Mouse (Mus musculus): ENCODE results near the gene Tecpr2. TPM values are rescaled to one million over a fixed set of nuclear protein-coding genes. Genes with fewer than 3 reads are reported as not detected.
"Not testable (repeated sequence)": the region's sequence is repeated elsewhere in the genome, so short reads cannot be mapped to it uniquely, and the experiment has no call there.

Tecpr2 gene
- polyA plus RNA-seq, 1 experiment from 2014 or later, result 2.3 TPM

DNA sequence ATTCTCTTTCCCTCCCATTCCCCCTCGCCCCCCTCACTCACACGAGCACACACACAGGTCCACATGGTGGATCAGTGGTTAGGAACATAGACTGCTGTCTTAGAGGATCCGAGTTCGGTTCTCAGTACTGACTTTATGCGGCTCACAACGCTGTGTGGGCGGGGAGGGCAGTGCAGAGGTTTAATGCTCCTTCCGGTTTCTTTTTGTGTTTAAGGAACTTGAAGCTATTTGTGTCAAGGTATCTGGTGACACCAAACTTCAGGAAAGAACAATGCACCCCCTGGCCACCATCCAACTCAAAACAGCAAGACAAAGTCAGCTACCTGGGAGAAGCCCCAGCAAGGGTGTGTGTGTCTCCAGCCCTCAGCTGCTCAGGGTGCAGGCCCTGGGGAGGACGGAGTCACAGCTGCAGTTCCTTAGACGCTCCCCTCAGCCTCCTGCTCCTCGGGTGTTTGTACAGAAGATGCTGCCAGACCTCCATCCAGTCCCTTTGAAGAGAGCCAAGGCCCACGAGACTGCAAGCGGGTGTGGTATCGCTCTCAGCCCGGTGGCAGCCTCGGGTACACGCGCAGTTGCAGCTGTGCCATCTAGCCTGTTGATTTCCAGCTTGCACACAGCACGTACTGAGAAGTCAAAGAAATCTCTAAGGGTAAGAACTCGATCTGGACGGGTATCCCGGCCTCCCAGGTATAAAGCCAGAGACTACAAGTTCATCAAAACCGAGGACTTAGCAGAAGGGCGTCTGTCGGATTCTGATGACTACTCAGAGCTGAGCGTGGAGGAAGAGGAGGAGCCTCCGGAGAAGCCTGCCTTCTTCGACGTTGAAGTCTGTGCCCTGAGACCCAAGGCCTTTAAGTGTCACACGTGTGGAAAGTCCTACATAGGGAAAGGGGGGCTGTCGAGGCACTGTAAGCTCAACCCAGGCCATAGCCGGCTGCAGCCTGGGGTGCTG lies 34.0 kb upstream of the Tecpr2 start:
- H3K9ac ChIP-seq (ENCODE audit: low read length), result no peak overlapping the region
- H3K4me1 ChIP-seq (ENCODE audit: control insufficient read depth in 2 of 2, insufficient read depth in 2 of 2, low read length in 2 of 2), result peaks cover 11 to 13% of the 10 kb centered on the region in 2 experiments
- no peak overlapping the region for H3K27ac ChIP-seq (replicated peaks in 1 of 2; ENCODE audit: control insufficient read depth in 1 of 2, insufficient read depth in 1 of 2, low read depth in 2 of 2, low read length in 2 of 2)
- no peaks in the 10 kb centered on the region for H3K9me3 ChIP-seq (ENCODE audit: control insufficient read depth, low read length)
- H3K27me3 ChIP-seq (ENCODE audit: control insufficient read depth, insufficient read depth, low read length), result no peaks in the 10 kb centered on the region
- WGBS, result 84% methylated on average over 32 of the region's 32 CpGs
- no peak for ATAC-seq (ENCODE audit: insufficient number of reproducible peaks, insufficient read depth, low FRiP score, low read depth)
- peaks cover 34% of the 10 kb centered on the region for H3K36me3 ChIP-seq (ENCODE audit: control insufficient read depth, insufficient read depth, low read length)
- H3K4me2 ChIP-seq (ENCODE audit: low read length), result no peak overlapping the region
- no peak overlapping the region for H3K4me3 ChIP-seq (ENCODE audit: control insufficient read depth in 1 of 2, insufficient read depth in 1 of 2, low read depth in 1 of 2, low read length in 2 of 2)

DNA sequence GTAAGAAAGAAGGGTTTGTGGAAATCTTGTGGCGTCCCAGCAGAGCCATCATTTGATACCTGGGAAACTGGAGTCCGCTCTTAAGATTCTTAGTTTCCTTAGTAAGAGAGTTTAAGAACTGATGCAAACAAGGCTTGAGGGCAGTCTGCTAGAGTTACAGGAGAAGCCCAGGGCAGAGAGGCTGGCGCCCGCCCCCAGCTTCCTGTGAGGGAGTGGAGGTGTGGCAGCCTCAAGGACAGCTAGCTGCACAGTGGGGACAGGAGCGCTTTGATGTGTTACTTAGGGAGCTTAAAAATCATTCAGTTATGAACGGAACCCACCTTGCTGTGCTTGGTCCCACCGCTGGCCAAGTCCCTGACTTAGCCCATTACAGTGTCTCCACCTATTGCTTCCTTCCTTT lies 31.9 kb upstream of the Tecpr2 start:
- no peak overlapping the region for H3K4me2 ChIP-seq (ENCODE audit: low read length)
- H3K27ac ChIP-seq (replicated peaks in 1 of 2; ENCODE audit: control insufficient read depth in 1 of 2, insufficient read depth in 1 of 2, low read depth in 2 of 2, low read length in 2 of 2), result no peak overlapping the region
- WGBS, result 74% methylated on average over 7 of the region's 7 CpGs
- H3K9me3 ChIP-seq (ENCODE audit: control insufficient read depth, low read length), result no peaks in the 10 kb centered on the region
- H3K9ac ChIP-seq (ENCODE audit: low read length), result no peak overlapping the region
- no peaks in the 10 kb centered on the region for H3K27me3 ChIP-seq (ENCODE audit: control insufficient read depth, insufficient read depth, low read length)
- peaks cover 50% of the 10 kb centered on the region for H3K36me3 ChIP-seq (ENCODE audit: control insufficient read depth, insufficient read depth, low read length)
- no peak overlapping the region for H3K4me3 ChIP-seq (ENCODE audit: control insufficient read depth in 1 of 2, insufficient read depth in 1 of 2, low read depth in 1 of 2, low read length in 2 of 2)
- no peak for ATAC-seq (ENCODE audit: insufficient number of reproducible peaks, insufficient read depth, low FRiP score, low read depth)
- H3K4me1 ChIP-seq (ENCODE audit: control insufficient read depth in 2 of 2, insufficient read depth in 2 of 2, low read length in 2 of 2), result no peaks in the 10 kb centered on the region

DNA sequence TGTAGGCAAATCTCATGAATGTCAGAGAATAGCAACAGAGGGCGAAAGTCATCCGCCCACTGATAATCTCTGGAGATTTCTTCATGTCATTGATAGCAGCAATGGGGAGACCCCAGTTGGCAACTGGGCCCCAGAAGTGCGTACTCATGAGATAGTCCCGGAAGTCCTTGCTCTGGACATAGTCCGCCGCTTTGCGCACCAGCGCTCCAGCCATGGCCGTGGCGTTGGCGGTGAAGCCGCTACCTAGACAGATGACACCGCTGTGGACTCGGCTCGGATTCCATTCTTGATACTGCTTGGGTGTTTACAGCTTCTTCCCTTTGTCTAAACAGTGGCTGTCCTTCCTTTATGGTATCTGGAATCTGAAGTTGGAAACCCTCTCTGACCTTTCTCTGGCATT lies 30.4 kb upstream of the Tecpr2 start:
- not testable (repeated sequence) for H3K4me1 ChIP-seq (ENCODE audit: control insufficient read depth in 2 of 2, insufficient read depth in 2 of 2, low read length in 2 of 2); H3K27me3 ChIP-seq (ENCODE audit: control insufficient read depth, insufficient read depth, low read length); ATAC-seq (ENCODE audit: insufficient number of reproducible peaks, insufficient read depth, low FRiP score, low read depth); H3K4me3 ChIP-seq (ENCODE audit: control insufficient read depth in 1 of 2, insufficient read depth in 1 of 2, low read depth in 1 of 2, low read length in 2 of 2); H3K27ac ChIP-seq (replicated peaks in 1 of 2; ENCODE audit: control insufficient read depth in 1 of 2, insufficient read depth in 1 of 2, low read depth in 2 of 2, low read length in 2 of 2); H3K4me2 ChIP-seq (ENCODE audit: low read length); H3K9ac ChIP-seq (ENCODE audit: low read length); H3K9me3 ChIP-seq (ENCODE audit: control insufficient read depth, low read length)
- peaks cover 55% of the 10 kb centered on the region for H3K36me3 ChIP-seq (ENCODE audit: control insufficient read depth, insufficient read depth, low read length)
- WGBS, result 92% methylated on average over 15 of the region's 15 CpGs

DNA sequence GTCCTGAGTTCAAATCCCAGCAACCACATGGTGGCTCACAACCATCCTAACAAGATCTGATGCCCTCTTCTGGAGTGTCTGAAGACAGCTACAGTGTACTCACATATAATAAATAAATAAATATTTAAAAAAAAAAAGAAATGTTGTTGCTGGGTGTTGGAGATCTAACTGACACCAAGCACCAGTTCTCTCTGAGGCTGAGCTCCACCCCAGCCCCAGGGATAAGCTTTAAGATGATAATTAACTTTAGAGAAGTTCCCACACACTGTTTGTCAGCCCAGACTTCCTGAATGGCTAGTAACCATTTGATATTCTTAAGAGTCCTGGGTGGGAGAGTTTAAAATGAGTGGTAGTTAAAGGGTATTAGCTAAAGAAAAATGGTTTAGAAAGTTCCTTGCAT lies 28.8 kb upstream of the Tecpr2 start:
- H3K36me3 ChIP-seq (ENCODE audit: control insufficient read depth, insufficient read depth, low read length), result peaks cover 66% of the 10 kb centered on the region

DNA sequence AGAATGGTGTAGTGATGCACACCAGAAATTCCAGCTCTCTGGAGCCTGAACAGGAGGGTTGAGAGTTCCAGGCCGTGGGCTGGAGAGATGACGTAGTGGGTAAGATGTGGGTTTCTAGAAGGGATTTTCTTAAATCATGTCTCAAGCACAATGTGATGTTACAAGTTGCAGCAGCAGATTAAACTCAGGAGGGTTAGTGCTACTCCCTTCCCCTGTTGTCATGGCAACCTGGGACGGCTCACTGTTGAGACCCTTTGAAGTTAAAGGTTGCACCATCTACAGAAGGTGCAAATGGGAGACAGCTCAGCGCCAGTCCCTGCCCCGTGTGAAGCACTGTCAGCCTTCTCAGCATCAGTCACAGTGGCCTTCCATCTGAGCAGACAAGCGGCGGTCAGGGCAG lies 27.8 kb upstream of the Tecpr2 start:
- Histone ChIP-seq H3K4me2 (ENCODE audit: low read length) (no peak overlapping the region), H3K36me3 (ENCODE audit: control insufficient read depth, insufficient read depth, low read length) (peaks cover 65% of the 10 kb centered on the region), H3K9ac (ENCODE audit: low read length) (no peak overlapping the region), H3K4me1 (ENCODE audit: control insufficient read depth in 2 of 2, insufficient read depth in 2 of 2, low read length in 2 of 2) (no peaks in the 10 kb centered on the region), H3K4me3 (ENCODE audit: control insufficient read depth in 1 of 2, insufficient read depth in 1 of 2, low read depth in 1 of 2, low read length in 2 of 2) (no peak overlapping the region), H3K9me3 (ENCODE audit: control insufficient read depth, low read length) (no peaks in the 10 kb centered on the region), H3K27ac (replicated peaks in 1 of 2; ENCODE audit: control insufficient read depth in 1 of 2, insufficient read depth in 1 of 2, low read depth in 2 of 2, low read length in 2 of 2) (no peak overlapping the region), H3K27me3 (ENCODE audit: control insufficient read depth, insufficient read depth, low read length) (no peaks in the 10 kb centered on the region)
- 56% methylated on average over 7 of the region's 7 CpGs for whole genome bisulfite sequencing
- ATAC-seq (ENCODE audit: insufficient number of reproducible peaks, insufficient read depth, low FRiP score, low read depth), result no peak

More for the DNA sequence above, 28.8 kb upstream of the Tecpr2 start:
- Histone ChIP-seq H3K4me3 (ENCODE audit: control insufficient read depth in 1 of 2, insufficient read depth in 1 of 2, low read depth in 1 of 2, low read length in 2 of 2) (no peak overlapping the region), H3K4me2 (ENCODE audit: low read length) (no peak overlapping the region), H3K27me3 (ENCODE audit: control insufficient read depth, insufficient read depth, low read length) (no peaks in the 10 kb centered on the region), H3K27ac (replicated peaks in 1 of 2; ENCODE audit: control insufficient read depth in 1 of 2, insufficient read depth in 1 of 2, low read depth in 2 of 2, low read length in 2 of 2) (no peak overlapping the region), H3K9ac (ENCODE audit: low read length) (no peak overlapping the region), H3K4me1 (ENCODE audit: control insufficient read depth in 2 of 2, insufficient read depth in 2 of 2, low read length in 2 of 2) (no peaks in the 10 kb centered on the region), H3K9me3 (ENCODE audit: control insufficient read depth, low read length) (no peaks in the 10 kb centered on the region)
- no peak for ATAC-seq (ENCODE audit: insufficient number of reproducible peaks, insufficient read depth, low FRiP score, low read depth)

DNA sequence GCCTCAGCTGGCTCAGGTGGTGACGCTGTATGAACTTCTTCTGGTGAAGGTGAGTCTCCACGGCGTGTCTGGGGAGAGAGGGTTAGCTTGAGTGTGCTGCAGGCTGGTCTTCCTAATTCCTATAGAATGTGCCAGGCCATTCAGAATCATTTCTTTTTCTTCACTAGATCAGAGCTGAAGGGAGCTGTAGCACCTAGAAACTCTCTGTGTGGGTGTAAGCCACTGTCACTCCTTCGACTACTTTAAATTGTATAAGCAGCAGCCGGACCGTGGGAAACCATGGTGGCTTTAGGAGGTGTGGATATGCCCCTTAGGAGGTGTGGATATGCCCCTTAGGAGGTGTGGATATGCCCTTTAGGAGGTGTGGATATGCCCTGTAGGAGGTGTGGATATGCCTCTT lies 25.1 kb upstream of the Tecpr2 start:
- no peak for ATAC-seq (ENCODE audit: insufficient number of reproducible peaks, insufficient read depth, low FRiP score, low read depth)
- H3K4me1 ChIP-seq (ENCODE audit: control insufficient read depth in 2 of 2, insufficient read depth in 2 of 2, low read length in 2 of 2), result no peaks in the 10 kb centered on the region
- no peak overlapping the region for H3K4me2 ChIP-seq (ENCODE audit: low read length)
- no peaks in the 10 kb centered on the region for H3K27me3 ChIP-seq (ENCODE audit: control insufficient read depth, insufficient read depth, low read length)
- 84% methylated on average over 6 of the region's 6 CpGs for WGBS
- no peak overlapping the region for H3K4me3 ChIP-seq (ENCODE audit: control insufficient read depth in 1 of 2, insufficient read depth in 1 of 2, low read depth in 1 of 2, low read length in 2 of 2)
- H3K36me3 ChIP-seq (ENCODE audit: control insufficient read depth, insufficient read depth, low read length), result peaks cover 77% of the 10 kb centered on the region
- H3K27ac ChIP-seq (replicated peaks in 1 of 2; ENCODE audit: control insufficient read depth in 1 of 2, insufficient read depth in 1 of 2, low read depth in 2 of 2, low read length in 2 of 2), result no peak overlapping the region
- no peaks in the 10 kb centered on the region for H3K9me3 ChIP-seq (ENCODE audit: control insufficient read depth, low read length)
- H3K9ac ChIP-seq (ENCODE audit: low read length), result no peak overlapping the region

DNA sequence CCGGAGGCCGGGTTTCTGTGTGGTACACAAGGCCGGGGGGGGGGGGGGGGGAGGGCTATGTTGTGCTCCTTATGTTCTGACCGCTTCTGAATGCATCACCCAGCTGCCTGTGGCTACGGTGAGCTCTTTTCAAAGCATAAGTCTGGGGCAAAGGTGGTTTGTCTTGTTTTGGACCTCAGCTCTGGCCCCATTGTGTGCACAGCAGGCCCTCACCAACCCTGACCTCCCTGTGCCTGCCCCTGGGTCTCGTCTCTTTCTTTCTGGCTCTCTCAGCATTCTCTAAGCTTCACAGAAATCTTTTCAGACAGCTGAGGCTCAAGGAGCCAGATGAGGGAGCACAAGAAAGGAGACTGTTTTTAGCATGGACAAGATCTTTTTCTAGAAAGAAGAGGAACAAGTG lies 23.5 kb upstream of the Tecpr2 start:
- no peak overlapping the region for H3K27ac ChIP-seq (replicated peaks in 1 of 2; ENCODE audit: control insufficient read depth in 1 of 2, insufficient read depth in 1 of 2, low read depth in 2 of 2, low read length in 2 of 2)
- H3K4me1 ChIP-seq (ENCODE audit: control insufficient read depth in 2 of 2, insufficient read depth in 2 of 2, low read length in 2 of 2), result no peaks in the 10 kb centered on the region
- no peak overlapping the region for H3K4me3 ChIP-seq (ENCODE audit: control insufficient read depth in 1 of 2, insufficient read depth in 1 of 2, low read depth in 1 of 2, low read length in 2 of 2)
- H3K9ac ChIP-seq (ENCODE audit: low read length), result no peak overlapping the region
- no peak for ATAC-seq (ENCODE audit: insufficient number of reproducible peaks, insufficient read depth, low FRiP score, low read depth)
- no peaks in the 10 kb centered on the region for H3K9me3 ChIP-seq (ENCODE audit: control insufficient read depth, low read length)
- 82% methylated on average over 6 of the region's 6 CpGs for WGBS
- H3K36me3 ChIP-seq (ENCODE audit: control insufficient read depth, insufficient read depth, low read length), result peaks cover 82% of the 10 kb centered on the region
- H3K4me2 ChIP-seq (ENCODE audit: low read length), result no peak overlapping the region
- H3K27me3 ChIP-seq (ENCODE audit: control insufficient read depth, insufficient read depth, low read length), result no peaks in the 10 kb centered on the region

DNA sequence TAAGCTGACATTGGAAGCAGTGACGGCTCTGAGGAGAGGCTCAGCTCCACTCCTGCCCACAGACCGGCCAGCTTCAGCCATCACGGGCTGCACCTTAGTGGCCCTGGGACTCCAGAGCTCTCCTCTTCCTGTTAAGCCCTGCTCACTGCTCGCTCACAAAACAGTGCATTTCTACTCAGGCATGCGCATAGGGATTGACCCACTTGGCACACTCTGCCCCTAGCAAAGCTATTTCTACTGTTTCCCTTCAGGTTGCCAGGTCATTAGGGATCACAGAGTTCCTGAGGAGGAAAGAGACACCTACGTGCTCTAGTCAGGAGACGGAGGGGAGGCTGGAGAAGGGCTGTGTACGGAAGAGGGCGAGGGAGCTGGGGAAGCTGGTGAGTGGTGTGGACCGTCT lies 23.1 kb upstream of the Tecpr2 start:
- ATAC-seq (ENCODE audit: insufficient number of reproducible peaks, insufficient read depth, low FRiP score, low read depth), result no peak
- Histone ChIP-seq H3K9me3 (ENCODE audit: control insufficient read depth, low read length) (no peaks in the 10 kb centered on the region), H3K36me3 (ENCODE audit: control insufficient read depth, insufficient read depth, low read length) (peaks cover 83% of the 10 kb centered on the region), H3K27me3 (ENCODE audit: control insufficient read depth, insufficient read depth, low read length) (no peaks in the 10 kb centered on the region), H3K4me2 (ENCODE audit: low read length) (no peak overlapping the region), H3K4me3 (ENCODE audit: control insufficient read depth in 1 of 2, insufficient read depth in 1 of 2, low read depth in 1 of 2, low read length in 2 of 2) (no peak overlapping the region), H3K4me1 (ENCODE audit: control insufficient read depth in 2 of 2, insufficient read depth in 2 of 2, low read length in 2 of 2) (no peaks in the 10 kb centered on the region), H3K9ac (ENCODE audit: low read length) (no peak overlapping the region), H3K27ac (replicated peaks in 1 of 2; ENCODE audit: control insufficient read depth in 1 of 2, insufficient read depth in 1 of 2, low read depth in 2 of 2, low read length in 2 of 2) (no peak overlapping the region)
- WGBS, result 89% methylated on average over 10 of the region's 10 CpGs
